Mouse (Mus musculus): ENCODE results near the gene Anapc13. TPM values are rescaled to one million over a fixed set of nuclear protein-coding genes. Genes with fewer than 3 reads are reported as not detected.

Anapc13 gene
- polyA plus RNA-seq (2012; rRNA removed): 96.4 and 97.1 TPM in 2 replicates

DNA sequence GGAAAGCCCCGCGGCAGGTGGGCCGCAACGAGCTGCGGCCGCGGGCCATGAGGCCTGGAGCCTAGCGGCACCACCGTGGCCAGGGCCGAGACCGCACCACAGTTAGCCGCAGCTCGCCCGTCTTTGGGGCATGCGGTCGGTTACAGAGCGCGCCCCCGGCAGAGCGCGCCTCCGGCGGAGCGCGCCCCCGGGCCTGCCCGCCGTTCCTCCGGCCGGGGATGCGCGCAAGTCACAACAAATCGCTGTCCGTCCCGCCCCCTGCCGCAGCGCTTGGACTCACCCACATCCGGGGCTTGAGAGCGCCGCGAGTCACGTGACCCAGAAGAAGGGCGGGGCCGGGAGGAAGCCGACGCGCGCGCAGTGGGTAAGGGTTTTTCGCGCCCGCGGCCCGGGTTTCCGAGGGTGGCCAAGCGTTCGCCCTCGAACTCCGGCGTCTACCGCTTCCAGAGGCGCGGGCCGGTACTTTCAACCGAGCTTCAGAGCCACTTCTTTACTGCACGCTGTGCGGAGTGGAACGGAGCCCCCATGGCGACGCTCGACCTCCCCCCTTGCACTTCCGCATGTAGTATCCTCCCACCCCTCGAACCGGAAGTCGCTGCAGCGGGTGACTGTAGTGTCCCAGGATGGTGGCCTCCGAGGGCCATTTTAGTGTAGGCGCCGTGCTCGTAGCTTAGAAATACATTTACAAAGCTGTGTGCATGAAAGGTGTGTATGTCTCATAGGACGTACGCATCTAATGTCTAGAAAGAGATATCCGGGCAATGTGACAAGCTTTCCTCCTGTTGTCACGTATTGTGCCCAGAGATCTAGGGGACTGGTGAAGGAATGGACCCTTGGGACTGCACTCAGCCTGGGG, at the start of gene Anapc13, which contains the start of gene Cep63:
Gene Anapc13, plus strand, starts transcription at position 314 of the 856 bp plus-strand sequence.
Gene Cep63, minus strand, starts transcription at position 552 of the 856 bp plus-strand sequence.

Other genes with a start within 250 kb of the Anapc13 start
- gene Ky, start 120.5 kb upstream of the Anapc13 start, polyA plus RNA-seq (2012; rRNA removed): 0.09 TPM in 1 of 2 replicates, not detected in the other
- gene Cep63, start 238 bp downstream of the Anapc13 start, polyA plus RNA-seq (2012; rRNA removed): 7.4 and 7.5 TPM in 2 replicates
- gene Amotl2, start 90.4 kb downstream of the Anapc13 start, polyA plus RNA-seq (2012; rRNA removed): 2.3 and 2.8 TPM in 2 replicates
- 9.9 and 11.3 TPM in 2 replicates for gene Ryk, start 208.6 kb downstream of the Anapc13 start, polyA plus RNA-seq (2012; rRNA removed)

Measured in liver, embryonic 14 days (tissue).